Mouse (Mus musculus) heart, adult 2 months (tissue): ENCODE measurements around the gene Mecom. TPM values are rescaled to one million over a fixed set of nuclear protein-coding genes. Genes with fewer than 3 reads are reported as not detected.
A peak's percentile ranks its signal among the peaks of the same experiment; 100 is the strongest.

Experiments used
- DNase-seq, 2 experiments: peaks; one replicate each; pipeline ENCODE4 v3.0.0; 2021
- H3K27ac ChIP-seq: fragments of 200-600 bp; 2 replicates; pipeline ENCODE4 v1.8.1; 2022
- H3K27me3 ChIP-seq: fragments of 200-500 bp; 2 replicates; pipeline ENCODE4 v1.6.1; 2012; ENCODE audit warnings: mild to moderate bottlenecking, low read length, inconsistent platforms, mixed read lengths; ENCODE audit not compliant: control insufficient read depth, insufficient read depth
- H3K36me3 ChIP-seq: fragments of 200-500 bp; 2 replicates; pipeline ENCODE4 v1.6.1; 2012; ENCODE audit warnings: low read length, inconsistent platforms; ENCODE audit not compliant: control insufficient read depth, insufficient read depth
- H3K4me1 ChIP-seq: fragments of 200-500 bp; 2 replicates; pipeline ENCODE4 v1.6.1; 2011; ENCODE audit warnings: low read length; ENCODE audit not compliant: control insufficient read depth, insufficient read depth
- H3K4me3 ChIP-seq: fragments of 200-600 bp; 2 replicates; pipeline ENCODE4 v1.8.1; 2022
- H3K79me2 ChIP-seq: fragments of 200-500 bp; replicated peaks from 2 replicates; pipeline ENCODE4 v1.6.1; 2012; ENCODE audit warnings: mild to moderate bottlenecking, inconsistent platforms, low read length, moderate library complexity, mixed read lengths; ENCODE audit not compliant: control insufficient read depth, insufficient read depth
- H3K9ac ChIP-seq: fragments of 200-500 bp; 2 replicates; pipeline ENCODE4 v1.6.1; 2012; ENCODE audit warnings: low read depth, mild to moderate bottlenecking, control low read depth, inconsistent platforms, low read length, mixed read lengths
- CTCF ChIP-seq: fragments of 200-600 bp; IDR thresholded peaks from 2 replicates; pipeline ENCODE4 v1.8.1; 2022; ENCODE audit warnings: antibody characterized with exemption, mild to moderate bottlenecking, moderate library complexity
- EP300 ChIP-seq: fragments of 200-500 bp; IDR thresholded peaks from 2 replicates; pipeline ENCODE4 v1.6.1; 2011; ENCODE audit warnings: low read depth, low read length, control low read depth; ENCODE audit not compliant: insufficient read depth
- POLR2A ChIP-seq: fragments of 200-500 bp; IDR thresholded peaks from 2 replicates; pipeline ENCODE4 v1.6.1; 2011; ENCODE audit warnings: mild to moderate bottlenecking, low read depth, low read length, control low read depth; ENCODE audit not compliant: insufficient read depth
- WGBS: fragments of 180-500 bp; shearing (Covaris S2); methylation state at CpG from one replicate; pipeline ENCODE4 v1.1.7; 2018; 5-methylcytosine and 5-hydroxymethylcytosine counted together
- intact Hi-C: fragments of 180-260 bp; cut with DNase I; formaldehyde crosslinking; loops from one replicate; pipeline ENCODE4 v1.15.1; 2025
- polyA plus RNA-seq: library from polyadenylated mRNA; depleted of rRNA; stranded (reverse); fragments of >200 nt; gene quantifications from 2 replicates; pipeline ENCODE4 v1.2.3, GENCODE M21; 2012
- total RNA-seq, 2 experiments: library from RNA; stranded (reverse); gene quantifications; 2 replicates each; pipeline ENCODE4 v1.2.3; 2021

Gene Mecom
- total and polyA plus RNA-seq, 3 experiments, result 5.2 to 18.6 (median 12.5) TPM

DNA sequence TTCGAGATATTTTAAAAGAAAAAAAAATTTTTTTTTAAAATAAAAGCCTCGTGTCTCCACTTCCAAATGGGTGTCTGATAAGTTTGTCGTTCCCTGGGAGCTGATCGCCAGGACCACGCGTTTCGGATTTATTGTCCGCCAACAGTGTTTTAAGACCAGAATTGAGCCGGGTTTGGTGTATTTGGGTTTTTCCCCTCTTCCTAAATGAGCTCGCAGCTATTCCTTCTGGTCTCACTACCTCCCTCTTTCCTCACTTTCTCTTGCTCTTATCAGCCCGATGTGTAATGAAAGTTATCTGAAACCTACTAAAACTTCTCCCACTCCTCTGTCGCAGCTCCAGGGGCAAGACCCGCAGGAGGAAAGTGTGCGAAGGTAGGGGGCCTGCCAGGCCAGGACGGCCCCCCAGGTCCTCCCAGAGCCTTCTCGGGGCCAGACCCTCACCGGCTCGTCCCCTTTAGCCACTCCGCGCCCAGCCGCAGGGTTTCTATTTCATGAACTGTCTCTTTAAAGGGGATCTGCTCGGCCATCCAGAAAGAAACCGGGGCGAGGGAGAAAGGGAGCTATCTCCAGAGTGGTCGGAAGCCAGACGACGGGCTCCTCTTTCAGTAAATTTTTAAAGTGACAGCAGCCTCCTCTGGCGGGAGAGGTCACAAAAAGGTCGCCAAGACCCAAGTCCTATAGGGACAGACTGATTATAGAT lies 535.0 kb downstream of the Mecom start:
- WGBS, result under 1% methylated on average over 29 of the region's 29 CpGs
- 0 out of 2 replicates have a peak, but pooled peaks have one; percentile 2 for TF ChIP-seq EP300
- TF ChIP-seq CTCF, result no peak
- peak; percentile 33; the same call in 1 of the 2 replicates for TF ChIP-seq POLR2A
- Histone ChIP-seq H3K9ac (peak overlapping the region; percentile 100), H3K27me3 (no peaks in the 10 kb centered on the region), H3K4me3 (peak overlapping the region; percentile 86), H3K79me2 (no peaks in the 10 kb centered on the region), H3K27ac (peak overlapping the region; percentile 98), H3K4me1 (no peaks in the 10 kb centered on the region; the same call in 1 of the 2 replicates), H3K36me3 (peaks cover 6% of the 10 kb centered on the region)
- intact Hi-C loops, result loop anchor here (2.0 to 10.0 kb wide), 5 partner anchors 36 to 232 kb away; no protein-coding TSS in a partner anchor
- peak; percentile 82 for DNase-seq

DNA sequence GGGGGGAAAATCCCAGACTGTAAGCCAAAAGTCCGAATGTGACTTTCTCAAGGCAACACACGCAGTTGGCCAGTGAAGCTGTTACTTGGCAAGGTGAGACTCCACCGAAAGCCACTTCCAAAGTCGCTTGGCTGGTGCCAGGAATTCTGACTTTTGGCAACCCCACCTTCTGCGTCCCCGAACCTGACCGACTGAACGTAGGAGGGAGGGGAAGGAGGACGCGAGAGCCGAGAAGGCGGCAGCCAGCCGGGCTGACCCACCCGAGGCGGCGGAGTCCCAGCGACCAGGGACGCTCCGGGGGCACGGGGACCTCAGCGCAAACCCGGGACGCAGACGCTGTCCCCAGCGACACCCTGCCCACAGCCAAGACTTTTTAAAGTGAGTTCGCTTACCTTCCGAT lies 535.7 kb downstream of the Mecom start:
- intact Hi-C loops, result loop anchor here (2.0 to 10.0 kb wide), 5 partner anchors 35 to 233 kb away; no protein-coding TSS in a partner anchor
- under 1% methylated on average over 27 of the region's 27 CpGs for WGBS
- DNase-seq, result peak; percentile 84 to 85
- Histone ChIP-seq H3K27me3 (no peaks in the 10 kb centered on the region), H3K9ac (peak overlapping the region; percentile 100), H3K4me3 (peak overlapping the region; percentile 86), H3K27ac (peak overlapping the region; percentile 98), H3K36me3 (peaks cover 11% of the 10 kb centered on the region), H3K4me1 (peaks cover 2% of the 10 kb centered on the region; the same call in 1 of the 2 replicates), H3K79me2 (no peaks in the 10 kb centered on the region; the same call in 1 of the 2 replicates)
- TF ChIP-seq EP300 (0 out of 2 replicates have a peak, but pooled peaks have one; percentile 7), POLR2A (peak; percentile 69), CTCF (no peak)

DNA sequence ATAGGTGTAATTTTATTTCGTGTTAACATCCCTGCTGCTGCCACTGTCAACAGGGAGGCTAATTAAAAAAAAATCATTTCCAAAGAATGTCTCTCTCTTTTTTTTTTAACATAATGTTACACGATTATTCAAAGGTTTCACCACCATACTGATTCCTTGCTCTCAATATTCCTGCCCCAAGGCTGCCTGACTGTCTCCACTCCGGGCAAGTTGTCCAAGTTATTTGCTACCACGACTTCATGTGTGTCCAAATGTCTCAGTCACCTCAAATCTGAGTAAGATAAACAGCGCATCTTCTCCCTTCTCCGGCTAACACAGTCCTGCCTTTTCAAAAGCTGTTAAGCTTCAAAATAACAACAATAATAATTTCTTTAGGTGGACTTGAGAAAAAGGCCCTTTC lies 536.1 kb downstream of the Mecom start:
- H3K27me3 ChIP-seq, result no peaks in the 10 kb centered on the region
- H3K9ac ChIP-seq, result peak overlapping the region; percentile 86
- peak overlapping the region; percentile 98 for H3K27ac ChIP-seq
- intact Hi-C loops, result loop anchor here (2.0 to 10.0 kb wide), 5 partner anchors 35 to 233 kb away; no protein-coding TSS in a partner anchor
- H3K79me2 ChIP-seq, result no peaks in the 10 kb centered on the region; the same call in 1 of the 2 replicates
- DNase-seq, result peak in 1 of 2 experiments; percentile 17
- TF ChIP-seq EP300, result no peak
- no peak for TF ChIP-seq POLR2A
- no peak for TF ChIP-seq CTCF
- 14% methylated on average over 6 of the region's 6 CpGs for WGBS
- H3K4me3 ChIP-seq, result peak overlapping the region; percentile 86
- H3K4me1 ChIP-seq, result peaks cover 2% of the 10 kb centered on the region; the same call in 1 of the 2 replicates
- peaks cover 11% of the 10 kb centered on the region for H3K36me3 ChIP-seq

DNA sequence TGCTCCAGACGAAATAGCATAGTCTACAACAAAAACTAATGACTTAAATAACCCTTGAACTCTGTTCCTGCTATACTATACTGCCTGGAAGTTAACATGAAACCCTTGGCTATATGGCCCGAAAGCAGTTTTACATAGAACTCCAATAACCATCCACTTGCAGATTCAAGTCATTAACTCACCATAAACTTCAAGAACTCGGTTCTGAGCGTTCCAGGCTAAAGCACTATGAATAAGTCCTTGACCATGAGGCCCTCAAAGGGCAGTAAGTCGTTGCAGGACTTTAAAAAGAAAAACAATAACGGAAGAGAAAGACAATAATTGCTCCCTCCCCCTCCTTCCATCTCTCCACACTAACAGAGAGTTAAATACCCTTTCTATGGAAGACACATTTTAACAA lies 536.9 kb downstream of the Mecom start:
- Histone ChIP-seq H3K27ac (peak overlapping the region; percentile 98), H3K9ac (peak overlapping the region; percentile 86; the same call in 1 of the 2 replicates), H3K27me3 (no peaks in the 10 kb centered on the region), H3K4me3 (peak overlapping the region; percentile 86), H3K36me3 (peaks cover 11% of the 10 kb centered on the region), H3K79me2 (no peaks in the 10 kb centered on the region; the same call in 1 of the 2 replicates), H3K4me1 (peaks cover 3% of the 10 kb centered on the region; the same call in 1 of the 2 replicates)
- intact Hi-C loops, result loop anchor here (10.0 kb wide), 4 partner anchors 94 to 234 kb away; no protein-coding TSS in a partner anchor
- TF ChIP-seq EP300 (no peak), CTCF (no peak), POLR2A (no peak)
- no peak for DNase-seq
- 30% methylated on average over 6 of the region's 6 CpGs for WGBS

DNA sequence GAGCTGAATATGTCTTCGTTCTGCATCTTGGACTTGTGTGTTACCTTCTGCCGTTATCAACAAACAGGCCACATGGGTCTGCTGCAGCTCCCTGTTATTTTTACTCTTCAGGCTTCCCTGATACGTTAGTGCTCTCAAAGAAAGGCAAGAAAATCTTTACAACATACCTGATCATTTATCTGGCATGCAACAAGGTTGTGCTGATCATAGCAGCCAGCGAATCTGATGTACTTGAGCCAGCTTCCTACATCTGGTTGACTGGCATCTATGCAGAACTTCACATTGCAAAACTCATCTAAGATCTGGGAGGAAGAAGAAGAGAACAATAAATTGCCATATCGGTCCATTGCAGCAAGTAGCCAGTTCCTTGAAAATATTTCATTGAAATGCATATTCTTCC lies 538.2 kb downstream of the Mecom start:
- peaks cover 11% of the 10 kb centered on the region for H3K36me3 ChIP-seq
- intact Hi-C loops, result no loop called here
- H3K9ac ChIP-seq, result peak overlapping the region; percentile 62; the same call in 1 of the 2 replicates
- peaks cover 4% of the 10 kb centered on the region for H3K4me1 ChIP-seq
- no peak for TF ChIP-seq POLR2A
- no peak for TF ChIP-seq CTCF
- no peak for TF ChIP-seq EP300
- DNase-seq, result no peak
- H3K4me3 ChIP-seq, result peak overlapping the region; percentile 13; the same call in 1 of the 2 replicates
- H3K27ac ChIP-seq, result peak overlapping the region; percentile 98
- 28% methylated on average over 5 of the region's 5 CpGs for WGBS
- H3K27me3 ChIP-seq, result no peaks in the 10 kb centered on the region
- no peaks in the 10 kb centered on the region; the same call in 1 of the 2 replicates for H3K79me2 ChIP-seq
